ENCODE assay signal across 12 mouse cellular contexts in the genomic region with DNA sequence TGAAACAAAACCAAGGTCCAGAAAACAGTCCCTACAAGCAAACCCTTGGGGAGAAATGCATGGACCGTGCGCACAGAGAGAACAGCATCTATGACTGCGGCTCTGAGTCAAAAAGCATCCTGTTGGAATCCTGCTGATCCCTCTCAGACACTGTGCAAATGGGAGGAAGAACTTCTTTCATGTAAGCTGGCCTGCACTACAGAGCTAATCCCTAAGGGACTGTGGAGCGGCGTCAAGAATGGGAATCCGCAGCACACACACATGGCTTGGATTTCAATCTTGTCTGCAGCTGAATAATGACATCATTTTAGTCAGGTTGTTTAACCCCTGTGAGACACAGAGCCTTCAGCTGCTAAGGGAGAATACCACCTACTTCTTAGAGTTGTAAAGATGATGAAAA. TPM values are rescaled to one million over a fixed set of nuclear protein-coding genes. Genes with fewer than 3 reads are reported as not detected.
DNase-seq lines count a peak whose midpoint lies in the region; ATAC-seq lines count a peak whose summit lies in the region.
"Had no signal": no experiment of that assay in that cellular context is flagged by ENCODE, and none has a peak within 500 bp of the region (broad histone marks: within the 10 kb centered on the region; RNA-seq: fewer than 3 reads in every experiment).

No protein-coding gene starts in this region.

- 27% methylated on average over 6 of the region's 6 CpGs for WGBS in embryonic facial prominence, embryonic 15.5 days
- WGBS in hindbrain, embryonic 15.5 days, result 42% methylated on average over 6 of the region's 6 CpGs
- 18% methylated on average over 6 of the region's 6 CpGs for WGBS in midbrain, embryonic 16.5 days

- no peak overlapping the region for H3K4me3 ChIP-seq in embryonic facial prominence, embryonic 15.5 days (replicated peaks)
- H3K4me3 ChIP-seq in hindbrain, embryonic 15.5 days, result no peak overlapping the region
- H3K4me3 ChIP-seq in midbrain, embryonic 16.5 days (ENCODE audit: low read depth, low read length), result no peak overlapping the region
- H3K4me3 ChIP-seq: heart, embryonic 12.5 days; liver, embryonic 13.5 days had no signal

- H3K9me3 ChIP-seq in embryonic facial prominence, embryonic 15.5 days (replicated peaks), result no peaks in the 10 kb centered on the region
- H3K9me3 ChIP-seq in hindbrain, embryonic 15.5 days, result 0 out of 2 replicates have a peak, but pooled peaks cover 2% of the 10 kb centered on the region
- peaks cover 4% of the 10 kb centered on the region; the same call in 1 of the 2 replicates for H3K9me3 ChIP-seq in midbrain, embryonic 16.5 days (replicated peaks; ENCODE audit: control insufficient read depth, low read length, poor library complexity, severe bottlenecking)
- H3K9me3 ChIP-seq: heart, embryonic 12.5 days had no signal

- no peak overlapping the region for H3K27ac ChIP-seq in embryonic facial prominence, embryonic 15.5 days (replicated peaks)
- H3K27ac ChIP-seq in hindbrain, embryonic 15.5 days (replicated peaks), result no peak overlapping the region
- H3K27ac ChIP-seq in midbrain, embryonic 16.5 days (ENCODE audit: low read length), result no peak overlapping the region
- H3K27ac ChIP-seq: liver, embryonic 13.5 days had no signal

- H3K27me3 ChIP-seq in embryonic facial prominence, embryonic 15.5 days, result no peaks in the 10 kb centered on the region
- no peaks in the 10 kb centered on the region for H3K27me3 ChIP-seq in hindbrain, embryonic 15.5 days
- H3K27me3 ChIP-seq in midbrain, embryonic 16.5 days (ENCODE audit: control insufficient read depth, insufficient read depth, low read depth, low read length), result no peaks in the 10 kb centered on the region
- H3K27me3 ChIP-seq: heart, embryonic 12.5 days; liver, embryonic 13.5 days had no signal

- no peak overlapping the region for H3K9ac ChIP-seq in embryonic facial prominence, embryonic 15.5 days
- H3K9ac ChIP-seq in hindbrain, embryonic 15.5 days, result no peak overlapping the region
- H3K9ac ChIP-seq in midbrain, embryonic 16.5 days (ENCODE audit: low read depth, low read length), result no peak overlapping the region
- H3K9ac ChIP-seq: heart, embryonic 12.5 days; liver, embryonic 13.5 days had no signal

- H3K36me3 ChIP-seq in embryonic facial prominence, embryonic 15.5 days, result no peaks in the 10 kb centered on the region
- H3K36me3 ChIP-seq in hindbrain, embryonic 15.5 days, result peaks cover 5% of the 10 kb centered on the region
- 0 out of 2 replicates have a peak, but pooled peaks cover 3% of the 10 kb centered on the region for H3K36me3 ChIP-seq in midbrain, embryonic 16.5 days (ENCODE audit: control insufficient read depth, insufficient read depth, low read length)
- H3K36me3 ChIP-seq: heart, embryonic 12.5 days; liver, embryonic 13.5 days had no signal

- H3K4me1 ChIP-seq in embryonic facial prominence, embryonic 15.5 days, result peaks cover 5% of the 10 kb centered on the region; the same call in 1 of the 2 replicates
- peaks cover 21% of the 10 kb centered on the region for H3K4me1 ChIP-seq in hindbrain, embryonic 15.5 days (replicated peaks)
- H3K4me1 ChIP-seq in midbrain, embryonic 16.5 days (ENCODE audit: control insufficient read depth, insufficient read depth, low read length), result peaks cover 20% of the 10 kb centered on the region
- H3K4me1 ChIP-seq: liver, embryonic 13.5 days had no signal

- DNase-seq in gastrocnemius, postnatal 25 days, result peak; percentile 8
- no peak for DNase-seq in gastrocnemius, postnatal 36 days
- DNase-seq in right cerebral cortex, postnatal 36 days (ENCODE audit: low spot score in 2 of 2), result no peak
- no peak for DNase-seq in Muller cell, postnatal 12 days (ENCODE audit: inconsistent ontology term)
- DNase-seq: kidney, postnatal 25 days; liver, embryonic 13.5 days; lung, postnatal 36 days; thymus, postnatal 14 days had no signal

- H3K4me2 ChIP-seq in embryonic facial prominence, embryonic 15.5 days (replicated peaks), result no peak overlapping the region
- no peak overlapping the region for H3K4me2 ChIP-seq in hindbrain, embryonic 15.5 days
- H3K4me2 ChIP-seq in midbrain, embryonic 16.5 days (ENCODE audit: low read length), result no peak overlapping the region
- H3K4me2 ChIP-seq: heart, embryonic 12.5 days; liver, embryonic 13.5 days had no signal

- intact Hi-C loops in gastrocnemius, postnatal 36 days (cut with DNase I), result no loop called here

- 0 out of 2 replicates have a peak, but pooled peaks have one; percentile 43 for ATAC-seq in embryonic facial prominence, embryonic 15.5 days (ENCODE audit: insufficient number of reproducible peaks, low FRiP score, low TSS enrichment, low read depth)
- ATAC-seq in hindbrain, embryonic 15.5 days (ENCODE audit: low FRiP score, low read depth), result peak; percentile 7; the same call in 1 of the 2 replicates
- peak; percentile 59; the same call in 1 of the 2 replicates for ATAC-seq in midbrain, embryonic 16.5 days

RNA-seq across cellular contexts. Expression of a gene that starts 26.4 kb away (rescaled TPM):
- total RNA-seq in gastrocnemius, postnatal 25 days (2021), result 1 to 10 TPM; 1.6 to 2.9 TPM
- total RNA-seq in gastrocnemius, postnatal 36 days (2021), result 1 to 10 TPM; 1.4 to 2.6 TPM
- 5.6 and 8.1 TPM in 2 replicates for polyA plus RNA-seq in embryonic facial prominence, embryonic 15.5 days (2015; fragmentation: Nextera tagmentation; extraction: Ambion mirVana)
- 24.9 and 25.1 TPM in 2 replicates for polyA plus RNA-seq in hindbrain, embryonic 15.5 days (2015; fragmentation: Nextera tagmentation; extraction: Ambion mirVana)
- 18.7 and 24.6 TPM in 2 replicates for polyA plus RNA-seq in midbrain, embryonic 16.5 days (2015; fragmentation: Nextera tagmentation; extraction: Ambion mirVana)

Comparison
In these comparisons a context has a peak if more than half of its experiments do, and no peak if none do; other contexts are left out.
1. ATAC-seq: peak in every context shown above with its lines; median percentile 59 in midbrain, embryonic 16.5 days; 43 in embryonic facial prominence, embryonic 15.5 days; 7 in hindbrain, embryonic 15.5 days.